Mouse (Mus musculus) heart, postnatal 0 days (tissue): ENCODE results near the gene Krtdap. TPM values are rescaled to one million over a fixed set of nuclear protein-coding genes. Genes with fewer than 3 reads are reported as not detected.
"Not testable (repeated sequence)": the region's sequence is repeated elsewhere in the genome, so short reads cannot be mapped to it uniquely, and the experiment has no call there.

ENCODE experiments used
- ATAC-seq: fragments of 200-750 bp; cut with Nextera tagmentation; 2 replicates; pipeline ENCODE4 v1.8.0; 2017; ENCODE audit warnings: low read depth, moderate number of reproducible peaks, moderate library complexity; ENCODE audit not compliant: insufficient read depth
- DNase-seq: peaks from one replicate; pipeline ENCODE4 v3.0.0-alpha.2; 2016; ENCODE audit warnings: low spot score
- H3K27ac ChIP-seq: fragments of 300-500 bp; sonication (generic); 2 replicates; pipeline ENCODE4 v1.5.1; 2014; ENCODE audit warnings: low read depth, mild to moderate bottlenecking
- H3K27me3 ChIP-seq: fragments of 300-500 bp; sonication (generic); 2 replicates; pipeline ENCODE4 v1.6.1; 2014; ENCODE audit warnings: low read length, mixed read lengths; ENCODE audit not compliant: control insufficient read depth, insufficient read depth
- H3K36me3 ChIP-seq: fragments of 300-500 bp; sonication (generic); replicated peaks from 2 replicates; pipeline ENCODE4 v1.6.1; 2014; ENCODE audit warnings: low read length, mixed read lengths; ENCODE audit not compliant: control insufficient read depth, insufficient read depth
- H3K4me1 ChIP-seq: fragments of 300-500 bp; sonication (generic); 2 replicates; pipeline ENCODE4 v1.6.1; 2014; ENCODE audit warnings: antibody characterized with exemption; ENCODE audit not compliant: control insufficient read depth, insufficient read depth
- H3K4me2 ChIP-seq: fragments of 300-500 bp; sonication (generic); 2 replicates; pipeline ENCODE4 v1.6.1; 2014; ENCODE audit warnings: low read depth, mild to moderate bottlenecking, low read length, moderate library complexity
- H3K4me3 ChIP-seq: fragments of 300-500 bp; sonication (generic); 2 replicates; pipeline ENCODE4 v1.5.1; 2014; ENCODE audit warnings: low read depth, low read length
- H3K9ac ChIP-seq: fragments of 300-500 bp; sonication (generic); replicated peaks from 2 replicates; pipeline ENCODE4 v1.6.1; 2014; ENCODE audit warnings: low read depth, low read length, mixed read lengths
- H3K9me3 ChIP-seq: fragments of 300-500 bp; sonication (generic); replicated peaks from 2 replicates; pipeline ENCODE4 v1.6.1; 2016; ENCODE audit warnings: low read length; ENCODE audit not compliant: control insufficient read depth
- CTCF ChIP-seq: IDR thresholded peaks from 2 replicates; pipeline ENCODE4 v1.5.1; 2016; ENCODE audit warnings: antibody characterized with exemption, control low read depth, low read depth
- EP300 ChIP-seq: IDR thresholded peaks from 2 replicates; pipeline ENCODE4 v1.6.1; 2016; ENCODE audit warnings: antibody characterized with exemption, low read depth
- WGBS: fragments of 180-500 bp; shearing (Covaris S2); extraction: QIAGEN DNeasy Blood & Tissue Kit; methylation state at CpG from one replicate; pipeline ENCODE4 v1.1.7; 2014; 5-methylcytosine and 5-hydroxymethylcytosine counted together
- polyA plus RNA-seq: library from polyadenylated mRNA; unstranded; fragments of >200 nt; fragmentation: Nextera tagmentation; extraction: Ambion mirVana; gene quantifications from 2 replicates; pipeline ENCODE4 v1.2.1, GENCODE M21; 2015
- total RNA-seq: library from RNA; depleted of rRNA; stranded (reverse); fragments of >200 nt; gene quantifications from 2 replicates; pipeline ENCODE4 v1.2.3, GENCODE M21; 2014; ENCODE audit warnings: low replicate concordance; rRNA removed

The Krtdap gene
- total and polyA plus RNA-seq, 2 experiments from 2014 or later: 0.40 TPM; not detected in 1

- Histone ChIP-seq H3K27ac (no peak overlapping the region), H3K4me1 (no peaks in the 10 kb centered on the region), H3K36me3 (no peaks in the 10 kb centered on the region), H3K9me3 (no peaks in the 10 kb centered on the region), H3K27me3 (no peaks in the 10 kb centered on the region), H3K4me3 (no peak overlapping the region), H3K4me2 (no peak overlapping the region), H3K9ac (no peak overlapping the region)
- no peak for DNase-seq
- 66% methylated on average over 3 of the region's 3 CpGs for WGBS
- no peak for TF ChIP-seq CTCF
- TF ChIP-seq EP300: no peak
- no peak for ATAC-seq
Observed at GRCm38 (mm10) chr7:30829428-30829827, 41.7 kb downstream of the Krtdap start.

DNA sequence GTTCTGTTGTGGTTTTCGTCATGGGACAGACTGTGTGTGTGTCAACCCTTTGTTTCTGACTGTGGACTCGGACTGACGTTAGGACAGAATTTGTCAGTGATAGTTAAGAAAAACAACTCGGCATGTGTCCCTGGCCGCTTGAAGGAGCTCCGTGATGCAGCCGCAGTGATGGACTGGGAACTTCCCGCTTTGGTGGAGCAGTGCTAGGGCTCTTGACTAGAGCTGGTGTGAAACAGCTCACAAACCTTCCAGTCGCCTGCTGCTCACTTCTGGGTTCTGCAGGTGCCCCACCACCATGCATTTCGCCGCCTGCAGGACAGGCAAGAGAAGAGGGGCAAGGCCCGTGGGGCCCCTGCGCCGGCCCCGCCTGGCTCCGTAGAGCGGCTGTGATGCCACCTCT is 44.6 kb downstream of the Krtdap start:
- TF ChIP-seq CTCF: no peak
- TF ChIP-seq EP300: no peak

GRCm38 (mm10) chr7:30832684-30833083 is 45.0 kb downstream of the Krtdap start:
- 17% methylated on average over 7 of the region's 11 CpGs for WGBS
- H3K4me3 ChIP-seq, H3K4me1 ChIP-seq, DNase-seq, H3K9me3 ChIP-seq, H3K4me2 ChIP-seq, H3K9ac ChIP-seq, ATAC-seq, H3K27ac ChIP-seq, H3K36me3 ChIP-seq, H3K27me3 ChIP-seq: not testable (repeated sequence)

More for the DNA sequence above, 44.6 kb downstream of the Krtdap start:
- ATAC-seq (no peak), DNase-seq (no peak)
- H3K9me3 ChIP-seq: no peaks in the 10 kb centered on the region
- H3K4me2 ChIP-seq: no peak overlapping the region
- no peaks in the 10 kb centered on the region for H3K4me1 ChIP-seq
- WGBS: 43% methylated on average over 16 of the region's 17 CpGs
- no peak overlapping the region for H3K9ac ChIP-seq
- H3K27me3 ChIP-seq: no peaks in the 10 kb centered on the region
- no peaks in the 10 kb centered on the region for H3K36me3 ChIP-seq
- no peak overlapping the region for H3K4me3 ChIP-seq
- H3K27ac ChIP-seq: no peak overlapping the region

DNA sequence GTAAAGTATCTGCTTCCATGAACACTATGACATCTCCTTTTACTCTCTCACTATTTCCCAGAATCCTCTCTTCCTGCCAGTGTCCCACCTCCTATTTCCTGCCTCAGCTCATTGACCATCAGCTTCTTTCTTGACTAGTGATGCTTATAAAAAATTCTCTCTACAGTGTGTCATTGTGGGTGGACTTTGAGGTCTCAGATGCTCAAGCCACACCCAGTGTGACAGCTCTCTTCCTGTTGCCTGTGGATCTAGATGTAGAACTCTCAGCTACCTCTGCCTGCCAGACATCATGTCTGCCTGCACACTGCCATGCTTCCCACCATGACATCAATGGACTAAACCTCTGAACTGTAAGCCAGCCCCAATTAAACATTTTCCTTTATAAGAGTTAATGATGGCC is 49.6 kb downstream of the Krtdap start:
- ATAC-seq (no peak), DNase-seq (no peak)
- TF ChIP-seq CTCF (no peak), EP300 (no peak)

GRCm38 (mm10) chr7:30840306-30840705 is 52.6 kb downstream of the Krtdap start:
- H3K27ac ChIP-seq: no peak overlapping the region
- 46% methylated on average over 3 of the region's 3 CpGs for WGBS

More for the DNA sequence above, 49.6 kb downstream of the Krtdap start:
- Histone ChIP-seq H3K4me1 (peaks cover 10% of the 10 kb centered on the region), H3K4me3 (no peak overlapping the region), H3K36me3 (no peaks in the 10 kb centered on the region), H3K9ac (no peak overlapping the region), H3K9me3 (no peaks in the 10 kb centered on the region), H3K27me3 (no peaks in the 10 kb centered on the region), H3K4me2 (no peak overlapping the region), H3K27ac (no peak overlapping the region)

More at GRCm38 (mm10) chr7:30840306-30840705, 52.6 kb downstream of the Krtdap start:
- H3K4me3 ChIP-seq: no peak overlapping the region
- H3K27me3 ChIP-seq: no peaks in the 10 kb centered on the region
- no peak overlapping the region for H3K4me2 ChIP-seq
- TF ChIP-seq EP300 (no peak), CTCF (no peak)
- no peaks in the 10 kb centered on the region for H3K36me3 ChIP-seq
- no peaks in the 10 kb centered on the region for H3K9me3 ChIP-seq
- DNase-seq (no peak), ATAC-seq (no peak)
- peaks cover 10% of the 10 kb centered on the region for H3K4me1 ChIP-seq
- H3K9ac ChIP-seq: no peak overlapping the region

Other genes with a start within 250 kb of the Krtdap start
Only the 30 nearest of the 31 such genes appear.
- 6.5 and 7.1 TPM in 2 replicates for gene Proser3, start 235.6 kb upstream of the Krtdap start, total RNA-seq
- 2.5 and 3.2 TPM in 2 replicates for gene Proser3, start 235.6 kb upstream of the Krtdap start, polyA plus RNA-seq
- gene Lin37, start 228.1 kb upstream of the Krtdap start, total RNA-seq: 11.9 and 19.7 TPM in 2 replicates
- 26.2 and 27.1 TPM in 2 replicates for gene Lin37, start 228.1 kb upstream of the Krtdap start, polyA plus RNA-seq
- 36.9 and 41.9 TPM in 2 replicates for gene U2af1l4, start 224.6 kb upstream of the Krtdap start, total RNA-seq
- 120 and 123 TPM in 2 replicates for gene U2af1l4, start 224.6 kb upstream of the Krtdap start, polyA plus RNA-seq
- gene Gm49396, start 224.6 kb upstream of the Krtdap start, total RNA-seq: 0.08 and 0.61 TPM in 2 replicates
- 3.0 and 3.4 TPM in 2 replicates for gene Gm49396, start 224.6 kb upstream of the Krtdap start, polyA plus RNA-seq
- 106 and 130 TPM in 2 replicates for gene Psenen, start 224.3 kb upstream of the Krtdap start, total RNA-seq
- gene Psenen, start 224.3 kb upstream of the Krtdap start, polyA plus RNA-seq: 130 and 133 TPM in 2 replicates
- 0.54 and 3.3 TPM in 2 replicates for gene Igflr1, start 222.5 kb upstream of the Krtdap start, total RNA-seq
- 0.94 and 1.9 TPM in 2 replicates for gene Igflr1, start 222.5 kb upstream of the Krtdap start, polyA plus RNA-seq
- gene Kmt2b, start 199.2 kb upstream of the Krtdap start, total RNA-seq: 12.1 and 13.4 TPM in 2 replicates
- 2.9 and 3.2 TPM in 2 replicates for gene Kmt2b, start 199.2 kb upstream of the Krtdap start, polyA plus RNA-seq
- gene Zbtb32, start 189.0 kb upstream of the Krtdap start, total RNA-seq: not detected in 2 replicates
- gene Zbtb32, start 189.0 kb upstream of the Krtdap start, polyA plus RNA-seq: 0.11 and 0.27 TPM in 2 replicates
- gene Upk1a, start 175.0 kb upstream of the Krtdap start, total RNA-seq: 1.1 and 73.4 TPM in 2 replicates
- gene Upk1a, start 175.0 kb upstream of the Krtdap start, polyA plus RNA-seq: 0.56 and 0.60 TPM in 2 replicates
- 1,408 and 1,527 TPM in 2 replicates for gene Cox6b1, start 161.7 kb upstream of the Krtdap start, total RNA-seq
- 4,395 and 4,405 TPM in 2 replicates for gene Cox6b1, start 161.7 kb upstream of the Krtdap start, polyA plus RNA-seq
- not detected in 2 replicates for gene Etv2, start 152.0 kb upstream of the Krtdap start, total RNA-seq
- not detected in 2 replicates for gene Etv2, start 152.0 kb upstream of the Krtdap start, polyA plus RNA-seq
- 93.4 and 114 TPM in 2 replicates for gene Rbm42, start 137.6 kb upstream of the Krtdap start, total RNA-seq
- 71.3 and 71.6 TPM in 2 replicates for gene Rbm42, start 137.6 kb upstream of the Krtdap start, polyA plus RNA-seq
- 17.5 and 19.8 TPM in 2 replicates for gene Haus5, start 122.9 kb upstream of the Krtdap start, total RNA-seq
- gene Haus5, start 122.9 kb upstream of the Krtdap start, polyA plus RNA-seq: 9.5 and 10.5 TPM in 2 replicates
- gene Pmis2, start 116.3 kb upstream of the Krtdap start, total RNA-seq: not detected in 2 replicates
- not detected in 2 replicates for gene Pmis2, start 116.3 kb upstream of the Krtdap start, polyA plus RNA-seq
- gene 2200002J24Rik, start 89.0 kb upstream of the Krtdap start, total RNA-seq: 1.5 and 6.6 TPM in 2 replicates
- gene 2200002J24Rik, start 89.0 kb upstream of the Krtdap start, polyA plus RNA-seq: 5.8 and 6.4 TPM in 2 replicates
- not detected in 2 replicates for gene Atp4a, start 75.7 kb upstream of the Krtdap start, total RNA-seq
- gene Atp4a, start 75.7 kb upstream of the Krtdap start, polyA plus RNA-seq: 0.04 TPM in 1 of 2 replicates, not detected in the other
- 228 and 261 TPM in 2 replicates for gene Tmem147, start 58.4 kb upstream of the Krtdap start, total RNA-seq
- gene Tmem147, start 58.4 kb upstream of the Krtdap start, polyA plus RNA-seq: 283 and 304 TPM in 2 replicates
- not detected in 2 replicates for gene Gapdhs, start 44.2 kb upstream of the Krtdap start, total RNA-seq
- gene Gapdhs, start 44.2 kb upstream of the Krtdap start, polyA plus RNA-seq: 0.16 TPM in 1 of 2 replicates, not detected in the other
- 0.23 and 4.6 TPM in 2 replicates for gene Sbsn, start 36.4 kb upstream of the Krtdap start, total RNA-seq
- gene Sbsn, start 36.4 kb upstream of the Krtdap start, polyA plus RNA-seq: 2.5 and 2.6 TPM in 2 replicates
- gene Dmkn, start 24.1 kb upstream of the Krtdap start, total RNA-seq: 1.1 and 8.1 TPM in 2 replicates
- gene Dmkn, start 24.1 kb upstream of the Krtdap start, polyA plus RNA-seq: 10.4 and 13.8 TPM in 2 replicates
- not detected in 2 replicates for gene Ffar2, start 35.9 kb downstream of the Krtdap start, total RNA-seq
- gene Ffar2, start 35.9 kb downstream of the Krtdap start, polyA plus RNA-seq: 0.05 TPM in 2 replicates
- not detected in 2 replicates for gene Ffar3, start 68.3 kb downstream of the Krtdap start, total RNA-seq
- gene Ffar3, start 68.3 kb downstream of the Krtdap start, polyA plus RNA-seq: not detected in 2 replicates
- gene Ffar1, start 73.7 kb downstream of the Krtdap start, total RNA-seq: not detected in 2 replicates
- gene Ffar1, start 73.7 kb downstream of the Krtdap start, polyA plus RNA-seq: not detected in 2 replicates
- gene Cd22, start 92.4 kb downstream of the Krtdap start, total RNA-seq: not detected in 2 replicates
- gene Cd22, start 92.4 kb downstream of the Krtdap start, polyA plus RNA-seq: 0.08 and 0.23 TPM in 2 replicates
- 0.38 and 1.2 TPM in 2 replicates for gene Mag, start 127.0 kb downstream of the Krtdap start, total RNA-seq
- gene Mag, start 127.0 kb downstream of the Krtdap start, polyA plus RNA-seq: 0.07 and 0.10 TPM in 2 replicates
- gene Hamp2, start 136.8 kb downstream of the Krtdap start, total RNA-seq: not detected in 2 replicates
- gene Hamp2, start 136.8 kb downstream of the Krtdap start, polyA plus RNA-seq: 0.44 TPM in 1 of 2 replicates, not detected in the other
- 42.0 TPM in 1 of 2 replicates, not detected in the other for gene Hamp, start 156.1 kb downstream of the Krtdap start, total RNA-seq
- gene Hamp, start 156.1 kb downstream of the Krtdap start, polyA plus RNA-seq: 1.7 and 4.0 TPM in 2 replicates
- gene Usf2, start 168.9 kb downstream of the Krtdap start, total RNA-seq: 101 and 109 TPM in 2 replicates
- gene Usf2, start 168.9 kb downstream of the Krtdap start, polyA plus RNA-seq: 16.5 and 16.7 TPM in 2 replicates
- gene Lsr, start 185.6 kb downstream of the Krtdap start, total RNA-seq: 6.2 and 12.8 TPM in 2 replicates
- 4.0 and 4.1 TPM in 2 replicates for gene Lsr, start 185.6 kb downstream of the Krtdap start, polyA plus RNA-seq
- gene Fam187b, start 185.9 kb downstream of the Krtdap start, total RNA-seq: 0.77 TPM in 1 of 2 replicates, not detected in the other
- 0.18 and 0.58 TPM in 2 replicates for gene Fam187b, start 185.9 kb downstream of the Krtdap start, polyA plus RNA-seq